Mouse (Mus musculus) adrenal gland, postnatal 25 days (tissue): ENCODE measurements at regions not wholly inside any gene's neighbourhood (a gene's known extent, or its start where the extent isn't known, plus 50 kb on each side); places are given as distances from the start of the nearest gene placed in this dataset.

ENCODE experiments used
- DNase-seq: peaks from one replicate; pipeline ENCODE4 v3.0.0; 2021; ENCODE audit warnings: mixed read lengths

DNA sequence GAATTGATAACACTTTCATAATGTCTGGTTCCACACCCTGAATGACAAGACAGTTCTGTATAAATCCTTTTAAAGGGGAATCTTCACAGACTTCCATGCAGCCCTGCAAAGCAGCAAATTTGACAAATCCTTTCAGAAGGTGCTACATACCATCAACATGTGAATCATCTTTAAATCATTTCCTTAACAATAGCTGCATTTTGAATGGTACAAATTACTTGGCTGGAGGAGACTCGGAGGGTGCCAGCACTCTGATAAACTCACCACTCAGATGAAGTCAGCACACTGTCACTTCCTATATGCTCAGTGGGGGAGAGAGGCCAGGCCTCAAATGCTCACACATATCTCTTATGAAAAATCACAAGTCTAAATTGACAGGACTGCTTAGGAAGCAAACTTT is 386.1 kb downstream of the Efnb2 start:
- no peak for DNase-seq

DNA sequence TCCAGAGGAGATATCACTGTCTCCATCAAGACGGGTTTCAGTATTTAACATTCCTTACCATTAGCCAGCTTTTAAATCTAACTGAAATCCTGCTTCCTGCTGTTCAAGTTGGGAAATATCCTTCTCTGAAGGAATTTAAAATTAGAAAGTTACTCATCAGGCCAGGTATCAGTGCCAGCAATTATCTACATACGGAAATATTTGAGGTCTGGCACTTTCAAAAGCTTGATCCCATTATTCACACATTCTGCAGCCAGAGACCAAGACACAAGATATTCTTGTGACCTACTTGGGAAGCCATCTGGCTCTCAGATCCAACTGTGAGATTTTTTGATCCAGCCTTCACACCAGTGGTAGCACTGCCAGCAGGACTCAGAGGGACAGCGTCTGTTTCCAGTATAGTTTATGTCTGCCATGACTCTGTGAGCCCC is 386.8 kb downstream of the Efnb2 start:
- no peak for DNase-seq

DNA sequence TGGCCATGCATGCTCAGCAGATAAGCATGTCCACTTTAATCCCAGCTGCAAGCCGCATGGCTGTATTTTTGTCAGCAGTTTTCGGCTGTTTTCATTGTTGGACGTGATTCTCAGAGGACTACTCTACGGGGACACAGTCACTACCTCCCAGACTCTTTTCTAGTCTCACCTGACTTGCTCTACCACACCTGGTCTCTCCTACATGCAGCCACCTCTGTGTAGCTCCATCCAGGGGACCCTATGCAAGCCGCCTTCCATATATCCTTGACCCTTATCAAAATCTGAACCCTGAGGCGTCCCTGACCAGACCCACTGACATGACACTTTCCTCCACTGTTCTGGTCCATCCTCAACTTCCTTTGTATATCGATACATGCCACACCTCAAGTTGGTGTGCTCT is 402.2 kb downstream of the Efnb2 start:
- DNase-seq: no peak

DNA sequence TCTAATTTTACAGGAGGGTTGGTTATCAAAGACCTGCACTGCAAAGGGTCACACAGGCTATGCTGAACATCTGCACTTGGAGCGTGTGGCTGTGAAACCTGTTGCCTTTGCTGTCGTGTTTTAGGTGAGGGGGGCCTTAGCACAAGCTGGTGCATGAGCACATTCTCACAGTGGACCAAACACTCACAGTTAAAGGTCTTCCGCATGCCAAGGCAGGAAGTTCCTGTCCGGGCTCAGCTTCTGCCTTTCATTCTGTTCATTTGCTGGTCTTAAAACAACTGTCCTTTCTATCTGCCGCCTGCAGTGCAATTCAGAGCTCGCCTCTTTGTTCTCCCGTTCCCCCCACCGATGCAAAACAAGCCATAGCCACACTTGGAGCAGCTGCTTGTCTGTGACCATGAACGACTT is 402.8 kb downstream of the Efnb2 start:
- no peak for DNase-seq

DNA sequence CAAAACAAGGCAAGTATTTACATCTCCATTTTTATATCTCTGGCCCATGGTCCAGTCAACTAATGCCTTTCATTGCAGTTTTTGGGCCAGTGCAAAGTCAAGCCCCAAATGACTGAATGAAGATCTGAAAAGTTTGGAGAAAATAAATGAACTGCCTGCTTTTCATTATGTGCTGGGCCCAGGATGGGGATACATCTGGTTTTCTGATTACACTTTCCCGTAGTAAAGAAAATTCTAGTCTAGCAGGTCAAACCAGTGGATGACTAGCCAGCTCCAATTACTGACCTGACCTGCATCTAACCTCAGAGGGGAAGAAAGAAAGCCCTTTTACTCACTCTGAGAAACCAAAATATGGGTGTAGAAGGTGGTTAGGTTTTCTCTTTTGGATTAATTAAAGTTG is 404.7 kb downstream of the Efnb2 start:
- no peak for DNase-seq

DNA sequence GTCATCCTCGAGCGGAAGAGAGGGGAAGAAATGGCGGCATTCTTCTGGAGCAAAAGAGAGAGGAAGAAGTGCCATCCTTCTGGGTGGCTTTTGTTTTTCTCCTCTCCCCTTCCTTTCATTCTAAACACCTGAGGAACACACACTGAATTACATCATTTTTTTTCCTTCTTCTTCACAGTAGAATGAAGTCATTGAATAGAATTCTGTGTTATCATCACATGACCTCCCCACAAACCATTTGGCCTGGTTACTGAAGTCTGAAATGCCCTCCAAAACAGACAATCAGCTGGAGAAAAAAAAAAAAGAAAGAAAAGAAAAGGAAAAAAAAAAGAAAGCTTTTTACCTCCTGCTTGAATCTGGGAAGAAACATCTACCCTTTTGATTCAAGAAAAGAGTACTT is 406.6 kb downstream of the Efnb2 start:
- no peak for DNase-seq

DNA sequence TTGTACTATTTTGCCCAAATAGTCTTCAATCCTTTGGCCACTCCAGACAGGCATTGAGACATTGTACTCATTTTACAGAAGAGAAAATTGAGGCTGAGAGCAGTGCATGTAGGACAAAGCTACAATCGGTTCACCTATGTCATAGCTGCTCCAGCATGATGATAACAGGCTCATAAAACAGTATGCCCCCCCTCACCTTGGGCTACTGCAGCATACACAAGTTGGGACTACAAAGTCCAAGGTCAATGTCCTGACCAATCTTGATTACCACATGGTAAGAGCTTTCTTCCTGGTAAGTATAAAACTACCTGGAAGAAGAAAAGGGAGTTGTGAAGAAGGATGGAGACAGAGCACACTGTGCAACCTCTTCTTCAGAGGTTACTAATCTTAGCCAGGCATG is 416.4 kb downstream of the Efnb2 start:
- no peak for DNase-seq

DNA sequence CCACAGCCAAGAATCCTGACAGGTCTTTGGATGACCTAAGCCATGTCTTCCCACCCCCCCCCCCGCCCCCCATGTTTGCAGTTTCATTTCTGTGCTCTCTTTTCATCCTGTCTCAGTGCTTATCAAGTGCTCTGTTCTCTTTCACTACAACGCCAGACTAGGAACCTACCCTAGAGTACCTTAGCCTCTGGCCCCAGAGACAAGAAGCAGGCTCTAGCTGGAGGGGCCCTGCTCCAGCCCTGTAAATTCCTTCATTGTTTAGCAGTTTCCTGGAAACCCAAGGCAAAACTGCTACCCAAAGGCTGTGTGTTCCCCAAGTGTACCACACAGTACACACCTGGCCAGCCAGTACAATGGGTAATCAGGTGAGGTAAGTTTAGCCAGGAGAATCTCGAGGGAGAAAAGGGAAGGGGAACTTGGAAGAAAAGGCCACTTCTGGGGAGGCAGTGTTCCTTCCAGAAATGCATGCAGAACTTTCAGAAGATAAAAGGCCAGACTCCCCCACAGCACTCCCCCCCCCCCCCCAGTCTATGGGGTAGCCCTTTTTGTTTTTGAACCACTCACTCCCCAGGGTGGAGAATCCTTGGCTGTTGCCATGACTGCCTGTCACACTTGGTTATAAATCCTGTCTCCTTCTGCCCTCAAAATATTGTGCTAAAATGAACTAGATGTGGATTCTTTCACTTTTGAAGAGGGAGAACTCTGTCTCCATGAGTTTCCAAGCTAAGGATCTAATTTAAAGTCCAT is 419.1 kb downstream of the Efnb2 start:
- no peak for DNase-seq

DNA sequence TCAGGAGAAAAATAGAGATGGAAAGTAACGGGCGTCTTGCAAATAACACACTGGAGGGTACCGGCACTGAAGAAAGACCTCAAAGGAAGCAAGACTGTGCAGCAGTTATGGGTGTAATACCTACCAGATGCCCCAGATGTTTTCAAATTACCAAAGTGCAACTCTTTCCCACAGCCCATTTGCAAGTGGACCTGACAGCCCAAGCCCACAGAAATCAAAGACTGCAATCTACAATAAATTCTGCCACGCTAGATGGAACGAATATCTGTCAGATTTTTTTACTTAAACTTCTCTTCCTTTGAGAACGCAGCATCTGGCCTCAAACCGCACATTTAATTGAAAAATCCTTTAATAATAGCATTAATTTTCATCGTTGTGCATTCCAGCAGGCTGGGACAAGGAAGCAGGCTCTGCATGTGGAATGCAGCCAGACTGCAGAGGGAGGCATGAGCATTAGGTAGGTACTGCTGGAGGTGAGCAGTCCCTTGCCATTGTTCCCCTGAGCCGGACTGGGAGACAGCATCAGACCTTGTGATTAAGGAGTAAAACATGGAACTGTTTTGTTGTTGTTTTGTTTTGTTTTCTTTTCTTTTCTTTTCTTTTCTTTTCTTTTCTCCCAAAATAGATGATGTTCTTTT is 419.9 kb downstream of the Efnb2 start:
- no peak for DNase-seq

DNA sequence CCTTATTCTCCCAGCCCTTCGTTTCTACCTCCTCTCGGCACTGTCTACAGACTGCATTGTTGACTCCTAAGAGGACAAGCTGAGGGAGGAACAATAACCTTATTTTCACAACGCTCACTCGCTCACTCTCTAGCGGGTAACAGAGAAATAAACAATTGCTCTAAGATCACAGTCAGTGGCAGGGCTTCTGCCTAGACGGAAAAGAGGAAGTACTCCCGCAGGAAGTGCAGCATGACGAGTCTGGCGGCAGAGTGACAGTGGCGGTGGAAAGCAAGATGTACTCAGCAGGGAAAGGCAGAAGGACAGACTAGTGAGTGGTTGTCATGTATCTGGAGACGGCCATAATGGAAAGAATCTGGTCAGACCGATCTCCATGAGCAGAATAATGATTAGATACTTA is 421.6 kb downstream of the Efnb2 start:
- DNase-seq: no peak

DNA sequence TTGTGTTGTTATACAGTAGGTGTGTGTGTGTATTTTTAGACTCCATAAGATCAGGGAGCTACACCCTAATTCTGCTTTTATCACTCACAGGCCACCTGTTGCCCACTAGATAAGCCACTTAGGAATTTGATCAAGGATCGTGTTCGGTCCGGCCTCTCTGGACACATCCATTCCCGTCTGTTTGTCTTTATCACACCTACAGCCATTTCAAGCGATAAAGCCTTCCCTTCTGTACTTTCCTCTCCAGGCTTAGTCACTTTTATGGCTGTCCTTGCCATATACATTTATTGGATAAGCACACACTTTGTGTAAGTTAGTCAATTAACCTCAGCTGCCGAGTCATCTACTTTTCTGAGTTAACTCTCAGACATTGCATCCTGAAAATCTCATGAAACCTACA is 423.0 kb downstream of the Efnb2 start:
- no peak for DNase-seq

DNA sequence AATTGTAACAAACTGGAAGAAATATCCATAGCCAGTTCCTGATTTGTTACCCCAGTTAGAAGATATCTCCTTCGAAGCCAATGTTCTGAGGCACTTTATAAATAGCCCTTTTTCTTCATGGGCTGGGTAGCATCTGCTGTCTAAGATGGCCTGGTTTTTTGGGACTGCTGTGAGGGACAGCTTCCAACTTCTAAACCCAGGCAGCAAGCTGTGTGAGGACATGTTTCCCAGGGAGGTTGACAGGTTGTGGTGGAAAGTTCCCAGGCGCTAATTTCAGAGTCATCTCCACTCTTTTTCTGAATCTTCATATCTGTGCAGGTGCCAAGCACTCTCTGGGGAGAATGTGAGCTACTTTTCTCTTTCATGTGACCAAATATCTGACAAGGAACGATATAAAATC is 427.4 kb downstream of the Efnb2 start:
- DNase-seq: no peak

DNA sequence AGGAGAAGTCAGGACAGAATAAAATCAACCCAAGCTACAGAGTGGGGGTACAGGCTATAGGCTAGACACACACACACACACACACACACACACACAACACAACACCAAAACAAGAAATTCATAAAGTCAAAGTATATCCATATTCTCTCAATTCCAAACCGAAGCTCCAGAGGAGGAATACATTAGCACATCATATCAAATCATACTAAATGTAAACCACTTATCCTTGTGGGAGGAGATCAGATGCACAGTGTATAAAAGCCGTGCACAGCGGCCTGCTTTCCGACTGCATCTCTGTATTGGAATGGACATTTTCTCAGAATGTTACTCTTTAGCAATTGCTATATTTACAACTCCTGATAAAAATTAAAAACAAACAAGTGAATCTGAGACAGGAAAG is 427.9 kb downstream of the Efnb2 start:
- DNase-seq: no peak

DNA sequence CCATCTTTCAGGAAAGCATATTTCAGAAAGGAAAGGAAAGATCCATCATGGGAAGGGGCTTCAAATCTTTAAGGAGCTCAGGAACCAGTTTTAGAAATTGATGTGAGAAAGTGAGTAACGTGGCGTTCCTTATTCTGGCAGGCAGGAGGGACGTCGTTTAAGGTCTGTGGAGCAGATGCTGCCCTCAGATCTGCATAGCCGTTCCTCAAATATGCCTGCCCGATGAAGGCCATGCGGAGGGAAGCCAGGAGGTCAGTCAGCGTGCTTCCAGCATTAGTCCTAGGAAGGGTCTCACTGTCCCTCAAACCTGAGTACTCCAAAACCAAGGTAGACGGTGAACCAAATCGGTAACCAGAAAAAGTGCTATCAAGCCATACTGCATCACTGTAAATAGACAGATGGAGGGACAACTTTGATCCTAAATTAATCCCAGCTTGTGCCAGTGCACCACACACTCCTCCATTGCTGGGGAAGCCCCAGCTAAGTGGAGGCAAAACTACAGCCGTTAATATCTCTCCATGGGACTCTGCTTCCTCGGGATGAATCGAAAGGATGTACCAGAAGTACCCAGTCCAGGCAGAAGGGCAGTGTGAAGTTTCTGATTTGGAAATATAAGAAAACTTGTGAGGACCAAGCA is 428.9 kb downstream of the Efnb2 start:
- DNase-seq: no peak

DNA sequence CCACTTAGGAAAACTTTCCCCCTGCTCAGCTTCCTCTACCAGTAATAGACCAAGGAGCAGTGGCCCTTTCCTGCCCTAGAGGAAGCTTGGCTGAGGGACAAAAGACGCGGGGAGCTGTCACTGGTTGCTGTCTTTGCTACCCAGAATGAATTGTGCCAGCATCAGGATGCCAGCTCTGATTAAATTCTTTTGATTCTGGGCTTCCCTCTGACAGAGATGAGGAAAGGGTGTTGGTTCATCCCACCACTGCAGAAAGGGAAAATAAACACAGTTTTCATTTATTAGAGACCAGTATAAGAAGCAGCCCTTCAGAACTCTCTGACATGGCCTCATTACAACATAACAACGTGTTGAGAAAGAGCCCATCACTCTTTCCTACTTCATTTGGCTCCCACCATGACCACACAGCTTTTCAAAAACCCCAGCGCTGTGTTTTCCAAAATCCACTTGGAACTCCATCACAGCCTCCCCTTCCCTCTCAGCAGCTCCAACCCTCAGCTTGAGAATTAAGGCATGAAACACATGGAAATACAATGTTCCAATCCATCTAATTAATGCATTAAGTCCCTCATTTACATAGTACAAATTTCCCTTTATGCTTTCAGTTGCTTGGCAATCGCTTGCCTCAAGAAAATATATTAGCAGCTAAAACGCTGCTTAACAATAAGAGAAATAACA is 429.6 kb downstream of the Efnb2 start:
- DNase-seq: no peak

DNA sequence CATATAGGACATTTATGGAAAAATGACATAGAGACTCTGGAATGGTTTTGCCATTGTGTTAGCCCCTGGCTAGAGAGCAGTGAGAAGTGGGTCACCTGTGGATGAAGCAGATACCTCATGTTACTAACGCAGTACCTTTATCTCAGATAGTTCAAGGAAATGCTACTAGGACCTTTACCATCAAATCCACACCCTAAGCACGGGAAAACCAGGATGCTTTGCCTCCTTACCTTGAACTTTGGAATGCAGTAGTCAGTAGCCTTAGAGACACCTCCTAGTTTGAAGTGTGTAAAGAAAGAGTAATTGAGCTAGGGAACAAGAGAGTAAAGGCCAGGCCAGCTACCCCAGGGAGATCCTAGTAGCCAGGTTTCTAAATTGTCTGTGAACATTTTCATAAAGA is 435.0 kb downstream of the Efnb2 start:
- no peak for DNase-seq

DNA sequence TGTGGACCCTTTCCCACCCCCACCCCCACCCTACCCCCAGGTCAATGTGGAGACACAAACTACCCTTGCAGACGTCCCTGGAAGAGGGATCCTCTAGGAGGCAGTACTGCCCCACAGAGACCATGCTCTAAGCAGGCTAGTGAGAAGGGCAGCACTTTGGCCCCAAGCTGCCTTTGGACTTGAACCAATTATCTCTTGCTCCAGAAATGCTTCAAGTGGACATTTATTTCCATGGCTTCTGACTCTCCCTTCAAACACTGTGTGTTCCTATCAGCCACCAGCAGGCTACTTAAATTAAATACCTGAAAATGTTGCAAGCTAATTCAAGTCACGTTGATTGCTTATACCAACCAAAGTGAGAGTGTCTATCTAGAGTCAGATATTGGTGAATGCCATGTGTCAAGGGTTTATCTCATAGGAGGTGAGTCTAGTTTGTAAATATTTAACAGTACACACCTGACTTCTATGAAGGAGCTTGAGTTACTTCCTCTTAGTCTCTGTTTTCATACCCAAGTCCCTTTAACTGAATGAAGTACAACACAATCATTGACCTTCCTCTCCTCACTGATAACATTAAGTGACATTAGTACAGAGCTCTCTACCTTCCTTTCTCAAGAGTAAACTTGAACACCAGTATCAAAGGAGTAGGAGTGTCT is 435.7 kb downstream of the Efnb2 start:
- DNase-seq: peak; percentile 4

DNA sequence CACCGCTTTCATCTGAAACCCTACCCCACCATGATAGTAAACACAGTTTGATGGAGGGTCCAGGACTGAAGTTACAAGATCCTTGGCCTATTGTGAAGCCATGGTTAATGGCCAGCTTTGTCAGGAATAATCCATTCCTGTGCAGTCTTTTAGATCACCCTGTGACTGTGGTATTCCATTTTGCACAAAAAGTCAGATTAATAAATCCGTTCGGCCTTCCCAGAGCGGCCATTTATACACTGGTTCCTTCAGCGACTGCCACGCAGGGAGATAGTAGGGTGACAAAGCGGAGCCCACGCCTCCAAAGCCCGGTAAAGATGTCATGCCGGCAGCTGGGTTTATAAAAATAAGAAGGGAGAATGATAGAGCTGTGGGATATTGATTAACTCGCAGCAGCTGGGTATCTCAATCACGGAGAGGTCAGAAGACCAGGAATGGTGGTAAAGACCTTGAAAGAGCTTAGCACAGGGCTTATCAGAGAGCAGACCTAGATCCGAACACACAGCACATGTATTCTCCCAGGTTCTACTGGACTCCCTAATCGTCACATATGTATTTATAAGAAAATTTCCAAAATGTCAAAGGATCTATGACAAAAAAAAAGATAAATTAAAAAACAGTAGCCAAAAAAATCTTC is 440.5 kb downstream of the Efnb2 start:
- DNase-seq: no peak

DNA sequence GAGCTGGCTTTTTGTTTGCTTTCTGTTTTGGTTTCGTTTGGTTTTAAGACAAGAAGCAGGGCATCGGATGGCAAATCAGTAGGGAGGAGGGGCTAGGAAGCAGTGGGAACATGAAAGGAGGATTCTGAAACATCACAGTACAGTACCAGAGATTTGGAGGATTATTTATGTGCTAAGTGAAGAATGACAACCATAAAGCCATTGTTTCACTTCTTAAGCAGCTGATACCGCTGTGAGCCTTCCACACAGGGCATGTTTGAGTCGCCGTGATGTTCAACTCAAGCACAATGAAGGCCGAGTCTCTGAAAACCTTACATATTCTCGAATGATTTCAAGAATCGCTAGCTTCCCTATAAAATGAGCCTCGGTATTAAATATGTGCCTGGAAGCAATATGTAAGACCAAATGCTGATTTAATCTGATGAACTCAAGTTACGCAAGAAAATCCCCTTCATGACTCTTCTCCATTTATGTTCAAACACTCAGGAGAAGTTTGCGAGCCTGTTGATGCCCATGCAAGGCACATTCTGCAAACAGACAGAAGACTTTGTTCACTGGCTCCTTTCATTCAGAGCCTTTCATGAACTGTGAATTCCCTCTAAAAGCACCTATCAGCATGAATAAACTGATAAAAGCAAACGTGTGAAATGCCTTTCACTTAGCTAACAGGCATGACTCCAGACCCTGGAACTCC is 441.2 kb downstream of the Efnb2 start:
- no peak for DNase-seq

DNA sequence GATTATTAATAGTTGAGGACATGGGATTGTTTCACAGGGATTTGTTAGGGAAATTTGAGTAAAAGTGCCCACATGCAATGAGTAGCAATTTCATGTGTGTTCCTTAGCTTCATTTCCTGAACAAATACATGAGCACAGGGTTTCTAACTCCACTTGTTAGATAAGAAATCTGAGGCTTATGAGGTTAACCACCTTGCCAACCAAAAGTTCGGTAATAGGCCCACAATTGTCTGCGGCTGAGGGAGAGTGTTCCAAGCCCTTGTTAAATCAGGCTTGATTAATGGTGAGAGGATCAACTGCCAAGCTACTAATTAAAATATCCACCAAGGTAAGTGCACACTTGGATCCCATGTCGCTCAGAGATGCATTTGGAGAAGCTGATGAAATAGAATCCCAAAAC is 468.0 kb downstream of the Efnb2 start:
- no peak for DNase-seq

DNA sequence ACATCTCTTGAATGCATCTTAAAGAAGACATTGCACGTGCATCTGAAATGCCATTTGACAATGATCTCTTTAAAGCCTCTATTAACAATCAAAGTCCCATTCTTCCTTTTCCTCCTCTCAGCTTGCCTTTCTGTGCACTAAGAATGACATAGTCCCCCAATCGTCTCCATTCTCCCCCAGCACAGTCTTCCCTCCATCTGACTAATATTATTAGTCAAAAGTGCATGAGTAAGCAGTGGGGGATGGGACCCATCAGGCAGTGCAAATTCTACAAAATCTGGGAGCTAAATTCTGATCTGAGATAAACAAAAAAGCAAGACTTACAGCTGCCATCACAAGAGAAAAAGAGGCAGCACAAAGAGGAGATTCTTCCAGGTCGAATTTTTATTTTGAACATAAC is 475.0 kb downstream of the Efnb2 start:
- no peak for DNase-seq

DNA sequence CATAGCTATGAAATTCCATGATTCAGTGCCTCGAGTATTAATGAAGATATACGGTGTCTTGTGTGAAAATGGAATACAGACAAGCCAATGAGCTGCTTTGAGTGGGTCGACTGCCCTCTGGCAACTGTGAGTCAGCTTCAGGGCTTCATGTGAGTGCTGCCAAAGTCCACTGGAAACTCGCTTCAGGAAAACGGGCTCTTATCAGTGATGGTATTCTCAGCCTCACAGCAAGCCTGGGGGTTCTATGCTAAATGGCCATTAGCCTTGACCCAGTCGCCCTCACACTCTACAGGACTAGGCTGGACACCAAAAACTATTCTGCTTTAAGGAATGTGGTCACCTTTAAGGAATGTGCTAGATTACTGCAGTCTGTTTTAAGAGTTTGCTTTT is 477.8 kb downstream of the Efnb2 start:
- peak; percentile 6 for DNase-seq
